Mouse (Mus musculus) MEL (cell line): ENCODE results near the gene Aurka. TPM values are rescaled to one million over a fixed set of nuclear protein-coding genes. Genes with fewer than 3 reads are reported as not detected.

Experiments
- DNase-seq: peaks from one replicate; pipeline ENCODE4 v3.0.0; 2011; ENCODE audit warnings: low read depth, low spot score
- H3K27ac ChIP-seq: 2 replicates; pipeline ENCODE4 v1.5.1; 2012; ENCODE audit warnings: low read depth, mild to moderate bottlenecking, control low read depth, low read length, moderate library complexity; ENCODE audit not compliant: control insufficient read depth
- H3K27me3 ChIP-seq, 2 experiments: fragments of 150-350 bp in 1 of 2; sonication (generic) in 1 of 2; 2 replicates each; pipeline ENCODE4 v1.6.1; 2012; ENCODE audit warnings: low read length in 2 of 2, mild to moderate bottlenecking in 2 of 2, improper control_type of control experiment in 1 of 2, moderate library complexity in 1 of 2; ENCODE audit not compliant: insufficient read depth in 2 of 2, control insufficient read depth in 1 of 2
- H3K36me3 ChIP-seq, 2 experiments: 2 replicates each; pipeline ENCODE4 v1.6.1; 2012 to 2014; ENCODE audit warnings: low read length in 2 of 2, improper control_type of control experiment in 1 of 2, inconsistent platforms in 1 of 2, mild to moderate bottlenecking in 1 of 2; ENCODE audit not compliant: insufficient read depth in 2 of 2, control insufficient read depth in 1 of 2
- H3K4me1 ChIP-seq, 2 experiments: fragments of 150-350 bp in 1 of 2; sonication (generic) in 1 of 2; 2 replicates each; pipeline ENCODE4 v1.6.1; 2012; ENCODE audit warnings: low read length in 2 of 2, improper control_type of control experiment in 1 of 2, mild to moderate bottlenecking in 1 of 2; ENCODE audit not compliant: insufficient read depth in 2 of 2, control insufficient read depth in 1 of 2
- H3K4me3 ChIP-seq, 2 experiments: fragments of 150-350 bp in 1 of 2; sonication (generic) in 1 of 2; 2 replicates each; pipeline ENCODE4 v1.5.1; 2012; ENCODE audit warnings: low read depth in 2 of 2, low read length in 2 of 2, mild to moderate bottlenecking in 2 of 2, moderate library complexity in 2 of 2, control low read depth in 1 of 2, improper control_type of control experiment in 1 of 2; ENCODE audit not compliant: control insufficient read depth in 1 of 2, insufficient read depth in 1 of 2
- H3K79me2 ChIP-seq: 2 replicates; pipeline ENCODE4 v1.6.1; 2012; ENCODE audit warnings: mild to moderate bottlenecking, low read length, moderate library complexity; ENCODE audit not compliant: control insufficient read depth, poor library complexity, insufficient read depth
- H3K9ac ChIP-seq: 2 replicates; pipeline ENCODE4 v1.6.1; 2012; ENCODE audit warnings: low read depth, mild to moderate bottlenecking, control low read depth, low read length, moderate library complexity; ENCODE audit not compliant: control insufficient read depth, poor library complexity, severe bottlenecking
- H3K9me3 ChIP-seq: fragments of 150-350 bp; sonication (generic); replicated peaks from 2 replicates; pipeline ENCODE4 v1.6.1; 2012; ENCODE audit warnings: mild to moderate bottlenecking, low read length, improper control_type of control experiment, moderate library complexity; ENCODE audit not compliant: insufficient read depth
- BHLHE40 ChIP-seq: IDR thresholded peaks from 2 replicates; pipeline ENCODE4 v1.6.1; 2012; ENCODE audit warnings: low read depth, mild to moderate bottlenecking, inconsistent platforms, low read length, improper control_type of control experiment, borderline replicate concordance
- CHD2 ChIP-seq: IDR thresholded peaks from 2 replicates; pipeline ENCODE4 v1.6.1; 2011; ENCODE audit warnings: low read length, improper control_type of control experiment
- CTCF ChIP-seq, 3 experiments: IDR thresholded peaks in 2 of 3; conservative IDR thresholded peaks in 1 of 3; 2 replicates each; pipeline ENCODE4 v1.5.1; 2011 to 2012; ENCODE audit warnings: low read length in 3 of 3, low read depth in 2 of 3, mild to moderate bottlenecking in 2 of 3, improper control_type of control experiment in 1 of 3, inconsistent platforms in 1 of 3, mixed read lengths in 1 of 3, moderate library complexity in 1 of 3; ENCODE audit not compliant: control insufficient read depth in 1 of 3, insufficient read depth in 1 of 3, poor library complexity in 1 of 3, severe bottlenecking in 1 of 3
- E2F4 ChIP-seq: IDR thresholded peaks from 2 replicates; pipeline ENCODE4 v1.6.1; 2011; ENCODE audit warnings: low read depth, low read length, improper control_type of control experiment, borderline replicate concordance
- ELF1 ChIP-seq: IDR thresholded peaks from 2 replicates; pipeline ENCODE4 v1.6.1; 2014; ENCODE audit warnings: low read depth, mild to moderate bottlenecking, inconsistent platforms, low read length, improper control_type of control experiment, moderate library complexity
- GABPA ChIP-seq: IDR thresholded peaks from 2 replicates; pipeline ENCODE4 v1.6.1; 2012; ENCODE audit warnings: low read depth, mild to moderate bottlenecking, inconsistent platforms, low read length, improper control_type of control experiment, moderate library complexity
- KAT2A ChIP-seq: conservative IDR thresholded peaks from 2 replicates; pipeline ENCODE4 v1.6.1; 2012; ENCODE audit warnings: low read depth, low read length, improper control_type of control experiment, inconsistent platforms
- MAFK ChIP-seq: IDR thresholded peaks from 2 replicates; pipeline ENCODE4 v1.6.1; 2011; ENCODE audit warnings: low read depth, mild to moderate bottlenecking, low read length, improper control_type of control experiment, borderline replicate concordance
- MAX ChIP-seq: IDR thresholded peaks from 2 replicates; pipeline ENCODE4 v1.6.1; 2011; ENCODE audit warnings: low read length, improper control_type of control experiment
- MAZ ChIP-seq: IDR thresholded peaks from 2 replicates; pipeline ENCODE4 v1.6.1; 2012; ENCODE audit warnings: low read depth, mild to moderate bottlenecking, inconsistent platforms, low read length, improper control_type of control experiment
- MEF2A ChIP-seq: IDR thresholded peaks from 2 replicates; pipeline ENCODE4 v1.6.1; 2014; ENCODE audit warnings: low read depth, mild to moderate bottlenecking, inconsistent platforms, low read length, improper control_type of control experiment; ENCODE audit not compliant: poor library complexity, insufficient replicate concordance, severe bottlenecking; ENCODE audit errors: extremely low read depth
- MYB ChIP-seq: IDR thresholded peaks from 2 replicates; pipeline ENCODE4 v1.6.1; 2011; ENCODE audit warnings: mild to moderate bottlenecking, low read depth, low read length, improper control_type of control experiment
- MYC ChIP-seq: IDR thresholded peaks from 2 replicates; pipeline ENCODE4 v1.6.1; 2011; ENCODE audit warnings: low read depth, mild to moderate bottlenecking, low read length, improper control_type of control experiment, moderate library complexity
- NELFE ChIP-seq: IDR thresholded peaks from 2 replicates; pipeline ENCODE4 v1.6.1; 2011; ENCODE audit warnings: low read depth, low read length, improper control_type of control experiment
- POLR2AphosphoS2 ChIP-seq: IDR thresholded peaks from 2 replicates; pipeline ENCODE4 v1.6.1; 2011; ENCODE audit warnings: low read length, improper control_type of control experiment
- RAD21 ChIP-seq: IDR thresholded peaks from 2 replicates; pipeline ENCODE4 v1.6.1; 2011; ENCODE audit warnings: mild to moderate bottlenecking, low read depth, low read length, improper control_type of control experiment
- TBP ChIP-seq: IDR thresholded peaks from 2 replicates; pipeline ENCODE4 v1.8.0; 2011; ENCODE audit warnings: low read depth, low read length, improper control_type of control experiment
- UBTF ChIP-seq: IDR thresholded peaks from 2 replicates; pipeline ENCODE4 v1.6.1; 2012; ENCODE audit warnings: low read depth, mild to moderate bottlenecking, inconsistent platforms, low read length, improper control_type of control experiment, moderate library complexity, borderline replicate concordance; ENCODE audit not compliant: insufficient read depth
- USF2 ChIP-seq, 2 experiments: IDR thresholded peaks; 2 replicates each; pipeline ENCODE4 v1.6.1; 2011 to 2012; ENCODE audit warnings: improper control_type of control experiment in 2 of 2, low read length in 2 of 2, borderline replicate concordance in 1 of 2, inconsistent platforms in 1 of 2, low read depth in 1 of 2, mild to moderate bottlenecking in 1 of 2; ENCODE audit not compliant: insufficient read depth in 1 of 2
- ZC3H11A ChIP-seq: IDR thresholded peaks from 2 replicates; pipeline ENCODE4 v1.6.1; 2012; ENCODE audit warnings: low read depth, mild to moderate bottlenecking, inconsistent platforms, low read length, improper control_type of control experiment
- ZMIZ1 ChIP-seq: IDR thresholded peaks from 2 replicates; pipeline ENCODE4 v1.6.1; 2012; ENCODE audit warnings: low read depth, mild to moderate bottlenecking, inconsistent platforms, low read length, improper control_type of control experiment, moderate library complexity
- ZNF384 ChIP-seq: IDR thresholded peaks from 2 replicates; pipeline ENCODE4 v1.6.1; 2012; ENCODE audit warnings: low read depth, mild to moderate bottlenecking, inconsistent platforms, low read length, improper control_type of control experiment
- polyA plus RNA-seq, 2 experiments: library from polyadenylated mRNA; stranded (reverse) in 1 of 2; unstranded in 1 of 2; fragments of >175 nt in 1 of 2; fragments of >200 nt in 1 of 2; gene quantifications; 2 replicates each; pipeline versions ENCODE4 v1.2.1 to v1.2.4; 2012; ENCODE audit warnings: low replicate concordance in 2 of 2, low read depth in 1 of 2; ENCODE audit not compliant: insufficient read length in 2 of 2, insufficient read depth in 1 of 2, missing spikeins in 1 of 2
- total RNA-seq: library from RNA; depleted of rRNA; stranded (reverse); fragments of 300-350 nt; gene quantifications from 2 replicates; pipeline ENCODE4 v1.2.3, GENCODE M21; 2012

Gene Aurka
- total and polyA plus RNA-seq, 3 experiments, result 110 to 236 (median 150) TPM

- H3K27ac ChIP-seq, result no peak overlapping the region
- H3K9ac ChIP-seq, result no peak overlapping the region
- DNase-seq, result no peak
- H3K4me1 ChIP-seq, result no peaks in the 10 kb centered on the region
- H3K27me3 ChIP-seq, result no peaks in the 10 kb centered on the region
- H3K9me3 ChIP-seq, result no peaks in the 10 kb centered on the region
- no peaks in the 10 kb centered on the region for H3K36me3 ChIP-seq
- no peak for TF ChIP-seq MYC
- no peak for TF ChIP-seq ZC3H11A
- TF ChIP-seq MYB, result no peak
- no peak for TF ChIP-seq RAD21
- no peak for TF ChIP-seq GABPA
- TF ChIP-seq ZMIZ1, result no peak
- TF ChIP-seq, all 39 proteins: peak for 0
- Histone ChIP-seq H3K79me2 (no peaks in the 10 kb centered on the region), H3K4me3 (no peak overlapping the region)
Measured at GRCm38 (mm10) chr2:172413273-172413672, 42.9 kb upstream of the Aurka start.

- Histone ChIP-seq H3K9ac (no peak overlapping the region), H3K4me3 (no peak overlapping the region)
Measured at GRCm38 (mm10) chr2:172412454-172412853, 42.1 kb upstream of the Aurka start.

GRCm38 (mm10) chr2:172411091-172411490, 40.8 kb upstream of the Aurka start:
- H3K4me1 ChIP-seq, result no peaks in the 10 kb centered on the region
- H3K9ac ChIP-seq, result no peak overlapping the region
- TF ChIP-seq POLR2AphosphoS2 (no peak), MAFK (no peak), MAX (no peak), KAT2A (no peak), ZC3H11A (no peak)
- H3K27ac ChIP-seq, result no peak overlapping the region
- no peak overlapping the region for H3K4me3 ChIP-seq
- H3K79me2 ChIP-seq, result no peaks in the 10 kb centered on the region
- no peak for DNase-seq
- H3K9me3 ChIP-seq, result no peaks in the 10 kb centered on the region
- no peaks in the 10 kb centered on the region for H3K36me3 ChIP-seq
- peaks cover 0 to 2% of the 10 kb centered on the region in 2 experiments; a peak in 1 of 4 replicates for H3K27me3 ChIP-seq

More at GRCm38 (mm10) chr2:172412454-172412853, 42.1 kb upstream of the Aurka start:
- no peaks in the 10 kb centered on the region for H3K4me1 ChIP-seq
- H3K36me3 ChIP-seq, result no peaks in the 10 kb centered on the region
- H3K27me3 ChIP-seq, result peaks cover 0 to 2% of the 10 kb centered on the region in 2 experiments; a peak in 1 of 4 replicates
- no peak overlapping the region for H3K27ac ChIP-seq
- H3K9me3 ChIP-seq, result no peaks in the 10 kb centered on the region
- H3K79me2 ChIP-seq, result no peaks in the 10 kb centered on the region
- no peak for TF ChIP-seq MEF2A
- TF ChIP-seq TBP, result no peak
- no peak for TF ChIP-seq ELF1
- TF ChIP-seq MAZ, result no peak
- no peak for TF ChIP-seq USF2 (IDR thresholded peaks at IDR 0.05; ENCODE audit: borderline replicate concordance in 1 of 2, insufficient read depth in 1 of 2, low read depth in 1 of 2, low read length in 2 of 2)
- TF ChIP-seq UBTF, result no peak
- no peak for TF ChIP-seq MYC
- TF ChIP-seq MYB, result no peak
- no peak for TF ChIP-seq NELFE
- TF ChIP-seq E2F4, result no peak
- no peak for TF ChIP-seq RAD21
- no peak for TF ChIP-seq GABPA
- TF ChIP-seq ZNF384, result no peak
- TF ChIP-seq POLR2AphosphoS2, result no peak
- TF ChIP-seq KAT2A, result no peak
- no peak for TF ChIP-seq BHLHE40
- TF ChIP-seq CTCF (IDR thresholded peaks at IDR 0.05 in 2 of 3, conservative IDR thresholded peaks at IDR 0.05 in 1 of 3; ENCODE audit: control insufficient read depth in 1 of 3, insufficient read depth in 1 of 3, low read depth in 2 of 3, low read length in 3 of 3, poor library complexity in 1 of 3, severe bottlenecking in 1 of 3), result no peak
- TF ChIP-seq CHD2, result no peak
- DNase-seq, result no peak
